Comparison of ENCODE assay signal across 8 mouse cellular contexts in genomic region chr3:108383485-108384354, GRCm38 (mm10). TPM values are rescaled to one million over a fixed set of nuclear protein-coding genes. Genes with fewer than 3 reads are reported as not detected.
DNase-seq lines count a peak whose midpoint lies in the region; ATAC-seq and TF ChIP-seq lines count a peak whose summit lies in the region.

Gene Psrc1 (plus strand): TSS chr3:108383839.

- TF ChIP-seq CTCF in C2C12 (IDR thresholded peaks at IDR 0.05; ENCODE audit: control insufficient read depth, insufficient read depth, insufficient read length): no peak
- no peak for TF ChIP-seq CTCF in bone marrow, adult 2 months (IDR thresholded peaks at IDR 0.05; ENCODE audit: control insufficient read depth, insufficient read depth, low read length)
- no peak for TF ChIP-seq CTCF in midbrain, postnatal 0 days (IDR thresholded peaks at IDR 0.05)

- peak; percentile 97 for DNase-seq in embryonic facial prominence, embryonic 14.5 days (ENCODE audit: low spot score)
- DNase-seq in heart, adult 8-10 months (ENCODE audit: low spot score): peak; percentile 91
- DNase-seq in kidney, adult 8-10 months: peak; percentile 77 to 92
- DNase-seq in midbrain, postnatal 0 days (ENCODE audit: low spot score): peak; percentile 91
- DNase-seq in spleen, postnatal 10 days (ENCODE audit: low spot score in 2 of 2): peak; percentile 87 to 90

- H3K4me1 ChIP-seq in bone marrow, adult 2 months (ENCODE audit: control insufficient read depth, insufficient read depth, low read length): peaks cover 6% of the 10 kb centered on the region
- peaks cover 33% of the 10 kb centered on the region for H3K4me1 ChIP-seq in embryonic facial prominence, embryonic 14.5 days (ENCODE audit: control insufficient read depth, insufficient read depth, low read length)
- H3K4me1 ChIP-seq in limb, embryonic 15.5 days: peaks cover 27% of the 10 kb centered on the region
- H3K4me1 ChIP-seq in midbrain, postnatal 0 days (ENCODE audit: insufficient read depth, low read length): no peaks in the 10 kb centered on the region

- peak within 1 kb of the TSS; percentile 7; the same call in 1 of the 2 replicates for H3K27ac ChIP-seq in bone marrow, adult 2 months (ENCODE audit: control insufficient read depth, insufficient read depth, low read depth, low read length, poor library complexity)
- H3K27ac ChIP-seq in embryonic facial prominence, embryonic 14.5 days (replicated peaks; ENCODE audit: low read depth, low read length): peak within 1 kb of the TSS; percentile 62
- H3K27ac ChIP-seq in limb, embryonic 15.5 days: peak within 1 kb of the TSS; percentile 75; the same call in 1 of the 2 replicates
- H3K27ac ChIP-seq in midbrain, postnatal 0 days (ENCODE audit: low read depth, low read length): no peak within 1 kb of the TSS

- 2% methylated on average over 44 of the region's 44 CpGs for whole genome bisulfite sequencing in bone marrow, adult 2 months
- under 1% methylated on average over 42 of the region's 44 CpGs for WGBS in embryonic facial prominence, embryonic 14.5 days
- 1% methylated on average over 44 of the region's 44 CpGs for WGBS in limb, embryonic 15.5 days
- under 1% methylated on average over 44 of the region's 44 CpGs for WGBS in midbrain, postnatal 0 days

- H3K36me3 ChIP-seq in C2C12 (ENCODE audit: control insufficient read depth, insufficient read depth): peaks cover 17% of the 10 kb centered on the region
- H3K36me3 ChIP-seq in embryonic facial prominence, embryonic 14.5 days (ENCODE audit: control insufficient read depth, insufficient read depth, low read length): peaks cover 5% of the 10 kb centered on the region; the same call in 1 of the 2 replicates
- peaks cover 9% of the 10 kb centered on the region; the same call in 1 of the 2 replicates for H3K36me3 ChIP-seq in limb, embryonic 15.5 days
- no peaks in the 10 kb centered on the region for H3K36me3 ChIP-seq in midbrain, postnatal 0 days (ENCODE audit: insufficient read depth, low read length)

- H3K9ac ChIP-seq in embryonic facial prominence, embryonic 14.5 days (ENCODE audit: low read depth, low read length): peak within 1 kb of the TSS; percentile 52
- peak within 1 kb of the TSS; percentile 29; the same call in 1 of the 2 replicates for H3K9ac ChIP-seq in limb, embryonic 15.5 days
- H3K9ac ChIP-seq in midbrain, postnatal 0 days (replicated peaks; ENCODE audit: low read length, poor library complexity, severe bottlenecking): peak within 1 kb of the TSS; percentile 57

- peaks cover 2% of the 10 kb centered on the region for H3K79me3 ChIP-seq in C2C12 (ENCODE audit: low read depth)

- peak; percentile 91 for ATAC-seq in embryonic facial prominence, embryonic 14.5 days (ENCODE audit: low read depth)
- ATAC-seq in limb, embryonic 15.5 days (ENCODE audit: insufficient number of reproducible peaks, low FRiP score, low TSS enrichment, low read depth): peak; percentile 89
- ATAC-seq in midbrain, postnatal 0 days (ENCODE audit: low FRiP score): peak; percentile 88

- H3ac ChIP-seq in C2C12 (ENCODE audit: control insufficient read depth, insufficient read length, low read depth): peak within 1 kb of the TSS; percentile 56

- H3K9me3 ChIP-seq in embryonic facial prominence, embryonic 14.5 days (ENCODE audit: control insufficient read depth, low read length): no peaks in the 10 kb centered on the region
- no peaks in the 10 kb centered on the region for H3K9me3 ChIP-seq in limb, embryonic 15.5 days
- no peaks in the 10 kb centered on the region for H3K9me3 ChIP-seq in midbrain, postnatal 0 days (ENCODE audit: low read length)

- H3K4me3 ChIP-seq in C2C12 (ENCODE audit: insufficient read depth, poor library complexity, severe bottlenecking): peak within 1 kb of the TSS; percentile 43
- peak within 1 kb of the TSS; percentile 93 for H3K4me3 ChIP-seq in bone marrow, adult 2 months (replicated peaks; ENCODE audit: control insufficient read depth, low read depth, low read length)
- peak within 1 kb of the TSS; percentile 56 for H3K4me3 ChIP-seq in embryonic facial prominence, embryonic 14.5 days (ENCODE audit: low read depth, low read length)
- peak within 1 kb of the TSS; percentile 72 for H3K4me3 ChIP-seq in limb, embryonic 15.5 days
- peak within 1 kb of the TSS; percentile 62 for H3K4me3 ChIP-seq in midbrain, postnatal 0 days (ENCODE audit: low read depth, low read length)

- peaks cover 14% of the 10 kb centered on the region for H3K79me2 ChIP-seq in C2C12 (ENCODE audit: control insufficient read depth, insufficient read depth)

- peak; percentile 13; the same call in 1 of the 2 replicates for TF ChIP-seq POLR2A in bone marrow, adult 2 months (IDR thresholded peaks at IDR 0.05; ENCODE audit: borderline replicate concordance, control insufficient read depth, low read depth, low read length)

- no peaks in the 10 kb centered on the region for H3K27me3 ChIP-seq in C2C12 (ENCODE audit: control insufficient read depth, insufficient read depth, insufficient read length)
- H3K27me3 ChIP-seq in embryonic facial prominence, embryonic 14.5 days (replicated peaks; ENCODE audit: control insufficient read depth, insufficient read depth, low read length): no peaks in the 10 kb centered on the region
- no peaks in the 10 kb centered on the region for H3K27me3 ChIP-seq in limb, embryonic 15.5 days
- H3K27me3 ChIP-seq in midbrain, postnatal 0 days (ENCODE audit: insufficient read depth, low read length): no peaks in the 10 kb centered on the region

- peak within 1 kb of the TSS; percentile 65 for H3K4me2 ChIP-seq in embryonic facial prominence, embryonic 14.5 days (ENCODE audit: low read depth, low read length)
- H3K4me2 ChIP-seq in limb, embryonic 15.5 days: peak within 1 kb of the TSS; percentile 71
- peak within 1 kb of the TSS; percentile 75 for H3K4me2 ChIP-seq in midbrain, postnatal 0 days (ENCODE audit: low read depth, low read length, poor library complexity, severe bottlenecking)

TF ChIP-seq in C2C12, 6 proteins besides CTCF, POLR2A, EP300 and RAD21:
- TF ChIP-seq CEBPB (IDR thresholded peaks at IDR 0.05; ENCODE audit: low read depth): no peak
- TF ChIP-seq USF1 (IDR thresholded peaks at IDR 0.05; ENCODE audit: low read depth): no peak
- TF ChIP-seq MAX (IDR thresholded peaks at IDR 0.05): no peak
- no peak for TF ChIP-seq MYOD1 (IDR thresholded peaks at IDR 0.05; ENCODE audit: control insufficient read depth, insufficient read length, low read depth)
- TF ChIP-seq MYOG (IDR thresholded peaks at IDR 0.05; ENCODE audit: control insufficient read depth, extremely low read depth, insufficient read length): no peak
- TF ChIP-seq FOSL1 (IDR thresholded peaks at IDR 0.05; ENCODE audit: insufficient read depth, low read length, poor library complexity, severe bottlenecking): no peak

RNA-seq across cellular contexts. Expression of gene Psrc1, which starts in this region (rescaled TPM):
- polyA plus RNA-seq in C2C12 (2012; fragmentation: generic; extraction: Trizol): 27.9 TPM
- polyA plus RNA-seq in bone marrow, adult 2 months (2011; ENCODE audit: insufficient read depth, insufficient read length, low replicate concordance, missing spikeins): 15.9 and 43.2 TPM in 2 replicates
- 31.2 and 38.1 TPM in 2 replicates for polyA plus RNA-seq in embryonic facial prominence, embryonic 14.5 days (2014; fragmentation: Nextera tagmentation; extraction: Ambion mirVana)
- total RNA-seq in heart, adult 8-10 months (2022): under 1 TPM in 3 of 4 experiments, not detected in 1; 0.20 to 0.31 (median 0.22) TPM
- polyA plus RNA-seq in limb, embryonic 15.5 days (2015; fragmentation: Nextera tagmentation; extraction: Ambion mirVana): 37.8 and 40.2 TPM in 2 replicates
- 4.8 and 5.6 TPM in 2 replicates for total RNA-seq in midbrain, postnatal 0 days (2014; rRNA removed)
- 1.8 and 3.2 TPM in 2 replicates for polyA plus RNA-seq in midbrain, postnatal 0 days (2015; fragmentation: Nextera tagmentation; extraction: Ambion mirVana)

Comparison
In these comparisons a context has a peak if more than half of its experiments do, and no peak if none do; other contexts are left out.
1. Peak in DNase-seq in heart, adult 8-10 months; RNA of the gene not detected or under 1 TPM.
2. H3K4me3 ChIP-seq: peak in every context shown above with its lines; median percentile 93 in bone marrow, adult 2 months; 72 in limb, embryonic 15.5 days; 62 in midbrain, postnatal 0 days; 56 in embryonic facial prominence, embryonic 14.5 days; 43 in C2C12.